Mouse (Mus musculus) urinary bladder, postnatal 4 days (tissue): ENCODE results near the gene Rasgef1b.
A peak's percentile ranks its signal among the peaks of the same experiment; 100 is the strongest.

ENCODE experiments used
- DNase-seq, 2 experiments: peaks; one replicate each; pipeline ENCODE4 v3.0.0; 2021 to 2022; ENCODE audit warnings: low spot score in 2 of 2

The Rasgef1b gene

DNA sequence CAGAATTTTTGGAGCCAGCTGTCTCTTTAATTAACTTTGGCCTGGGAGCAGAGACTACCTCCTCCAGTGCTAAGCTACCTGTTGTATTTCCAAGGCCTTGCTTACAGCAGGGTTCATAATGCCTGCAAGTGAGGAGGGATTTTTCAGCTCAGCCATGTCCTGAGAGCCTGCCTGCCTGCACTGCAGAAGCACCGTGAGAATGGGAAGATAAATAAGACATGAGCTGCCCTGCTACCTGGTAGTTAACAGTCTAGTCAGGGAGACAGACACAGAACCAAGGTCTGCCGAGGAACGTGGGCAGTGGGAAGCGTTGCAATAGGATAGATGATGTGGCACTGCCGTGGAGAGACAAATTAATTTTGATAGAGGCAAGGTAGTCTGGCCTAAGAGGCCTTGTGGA is 277.4 kb downstream of the Rasgef1b start:
- no peak for DNase-seq

DNA sequence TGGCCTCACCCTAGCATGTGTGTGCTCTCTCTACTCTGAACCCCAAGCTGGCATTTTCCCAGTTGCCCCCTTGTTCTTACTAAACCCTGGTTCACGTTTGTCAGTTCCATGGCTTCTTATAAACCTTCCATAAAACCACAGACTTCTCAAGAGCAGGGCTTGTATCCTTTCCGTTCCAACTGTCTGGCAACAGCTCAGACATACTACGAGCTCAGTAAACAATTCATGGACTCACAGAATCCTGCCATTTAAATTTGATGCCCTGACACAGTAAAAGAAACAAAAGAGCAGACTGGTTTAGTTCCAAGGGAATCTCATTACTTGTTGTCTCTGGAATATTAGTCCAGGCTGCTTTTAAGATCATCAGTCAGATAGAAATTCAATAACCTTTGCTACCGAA is 277.9 kb downstream of the Rasgef1b start:
- no peak for DNase-seq

DNA sequence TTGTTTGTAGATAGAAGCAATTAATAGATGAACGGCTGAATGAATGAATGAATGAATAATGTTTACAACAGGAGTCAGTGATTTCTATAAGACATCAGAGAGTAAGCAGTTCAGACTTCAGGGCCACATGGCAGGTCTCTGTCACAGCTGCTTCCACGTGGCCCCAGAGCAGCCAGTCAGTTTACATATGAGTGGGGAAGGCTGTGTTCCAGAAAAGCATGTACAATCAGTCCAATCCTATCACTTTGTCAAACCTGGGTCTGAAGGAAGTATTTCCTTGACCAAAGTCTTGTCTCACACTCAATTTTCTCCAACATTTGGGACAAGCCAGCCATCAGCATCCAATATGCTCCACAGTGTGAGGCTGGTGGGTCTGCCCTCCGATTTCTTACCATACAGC is 278.4 kb downstream of the Rasgef1b start:
- DNase-seq: peak in 1 of 2 experiments; percentile 29

DNA sequence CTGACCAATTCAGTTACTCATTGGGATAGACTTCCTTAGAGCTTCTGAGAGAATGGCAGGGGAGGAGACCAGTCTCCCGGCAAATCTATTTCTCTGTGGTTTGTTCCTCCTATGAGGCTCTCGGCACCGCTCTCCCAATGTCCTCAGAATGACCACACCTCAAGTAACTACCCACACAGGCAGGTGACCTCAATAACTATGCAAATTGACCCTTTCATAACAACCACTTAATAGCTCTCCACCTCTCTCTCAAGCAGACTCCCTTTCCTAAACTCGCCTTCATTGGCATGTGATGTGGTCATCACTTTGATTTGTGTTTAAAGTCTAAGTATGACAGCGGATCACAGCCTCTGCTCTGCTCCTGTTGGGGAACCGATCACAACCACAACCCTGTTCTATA is 281.4 kb downstream of the Rasgef1b start:
- DNase-seq: no peak

DNA sequence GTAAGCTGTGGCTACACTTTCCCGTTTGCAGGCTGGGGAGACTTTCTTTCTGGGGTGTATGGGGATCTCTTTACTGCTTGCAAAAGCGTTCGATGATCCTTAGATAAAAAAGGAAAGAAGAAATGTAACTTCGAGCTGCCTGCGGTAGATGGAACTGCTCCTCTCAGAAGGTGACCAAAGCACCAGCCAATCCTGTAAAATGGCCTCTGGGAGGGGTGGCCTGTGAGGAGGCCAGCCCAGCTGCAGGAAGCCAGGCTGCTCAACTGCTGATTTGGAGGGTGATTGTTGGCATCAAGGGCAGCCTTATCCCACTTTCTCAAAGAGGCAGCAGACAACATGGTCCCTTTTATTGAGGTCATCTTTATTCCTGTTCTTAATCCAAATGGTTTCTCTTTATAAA is 283.6 kb downstream of the Rasgef1b start:
- peak in 1 of 2 experiments; percentile 53 for DNase-seq

DNA sequence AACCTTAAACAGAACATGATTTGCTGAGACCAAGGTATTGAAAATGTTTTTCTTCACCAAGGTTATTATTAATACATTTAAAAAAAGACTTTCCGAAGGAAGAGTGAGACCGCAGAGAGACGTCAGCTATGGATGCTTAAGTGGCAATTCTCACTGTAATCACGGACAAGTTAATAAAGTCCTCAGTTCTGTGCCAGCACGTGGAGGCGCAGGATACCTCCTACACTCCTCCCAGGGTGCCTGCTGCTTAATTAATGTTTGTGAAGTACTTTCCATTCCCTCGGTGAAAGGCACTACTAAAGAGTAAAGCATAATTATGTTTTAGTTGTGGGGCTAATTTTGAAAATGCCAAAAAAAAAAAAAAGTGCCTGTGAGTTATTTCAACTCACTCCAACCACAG is 284.1 kb downstream of the Rasgef1b start:
- DNase-seq: no peak

DNA sequence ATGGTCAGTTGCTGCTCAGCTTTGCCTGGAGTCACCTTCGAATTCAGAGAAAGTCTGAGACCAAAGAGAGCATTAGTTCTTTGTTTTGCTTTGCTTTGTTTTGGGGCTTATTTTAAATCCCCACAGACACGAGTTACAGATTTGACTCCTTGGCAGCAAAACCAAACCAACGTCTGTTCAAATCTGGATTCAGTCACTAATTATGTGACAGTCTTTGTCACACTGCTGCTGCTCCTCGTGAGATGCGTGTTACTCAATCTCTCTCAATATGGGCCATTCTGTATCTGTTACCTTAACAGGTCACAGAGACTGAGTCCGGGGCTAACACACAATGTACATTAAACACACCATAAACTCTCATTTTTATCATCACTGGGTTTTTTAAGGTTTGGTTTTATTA is 288.8 kb downstream of the Rasgef1b start:
- DNase-seq: no peak

DNA sequence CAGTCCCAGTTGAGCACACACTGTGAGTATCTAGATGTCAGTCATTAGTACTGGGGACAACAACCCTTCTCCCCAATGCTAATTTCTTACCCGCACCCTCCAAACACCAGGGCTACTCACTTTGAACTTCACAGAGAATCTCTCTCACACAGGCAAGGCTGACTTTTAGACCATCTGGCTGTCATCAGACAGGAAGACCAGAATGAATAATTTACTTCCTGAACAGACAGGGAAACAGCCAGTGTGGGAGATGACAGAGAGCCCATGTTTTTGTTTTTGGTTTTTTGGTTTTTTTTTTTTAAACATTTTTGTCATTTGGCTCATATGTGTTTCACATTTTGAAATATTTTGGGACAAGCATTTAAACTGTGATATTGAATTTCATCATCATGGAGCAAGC is 290.3 kb downstream of the Rasgef1b start:
- no peak for DNase-seq

DNA sequence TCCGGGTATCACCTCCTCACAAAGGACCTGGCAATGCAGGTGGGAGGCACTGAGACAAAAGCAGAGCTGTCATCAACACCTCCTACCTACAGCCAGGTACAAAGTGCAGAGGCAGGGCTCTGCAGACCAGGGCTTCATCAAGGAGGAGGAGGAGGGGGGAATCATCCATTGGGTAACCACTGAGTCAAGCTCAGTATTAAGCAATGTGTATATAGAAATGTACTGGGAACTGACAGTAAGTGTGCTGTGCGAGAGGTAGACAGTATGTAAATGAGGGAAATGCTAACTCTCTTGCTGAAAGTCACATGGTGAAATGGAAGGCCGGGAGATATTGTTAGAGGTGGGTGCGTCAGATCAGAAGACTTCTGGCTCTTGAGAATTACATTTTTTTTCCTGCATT is 294.6 kb downstream of the Rasgef1b start:
- DNase-seq: no peak

DNA sequence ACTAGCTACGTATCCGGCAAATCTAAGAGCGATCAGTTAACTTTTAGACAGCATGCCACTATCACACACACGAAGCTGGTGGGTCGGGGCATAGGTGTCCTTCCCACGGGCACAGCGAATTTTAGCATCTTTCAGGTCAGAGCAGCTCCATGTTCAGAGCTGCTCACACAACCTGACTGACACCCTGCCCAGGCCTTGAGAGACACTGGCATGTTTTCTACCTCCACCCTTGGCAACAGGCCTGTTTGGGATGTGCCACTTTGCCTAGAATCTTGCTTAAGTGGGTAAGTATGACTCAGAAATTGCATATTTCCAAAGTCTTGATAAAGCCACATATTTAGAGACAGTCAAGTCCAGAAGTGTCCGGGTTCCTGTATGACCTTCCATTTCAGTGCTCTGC is 296.4 kb downstream of the Rasgef1b start:
- no peak for DNase-seq

DNA sequence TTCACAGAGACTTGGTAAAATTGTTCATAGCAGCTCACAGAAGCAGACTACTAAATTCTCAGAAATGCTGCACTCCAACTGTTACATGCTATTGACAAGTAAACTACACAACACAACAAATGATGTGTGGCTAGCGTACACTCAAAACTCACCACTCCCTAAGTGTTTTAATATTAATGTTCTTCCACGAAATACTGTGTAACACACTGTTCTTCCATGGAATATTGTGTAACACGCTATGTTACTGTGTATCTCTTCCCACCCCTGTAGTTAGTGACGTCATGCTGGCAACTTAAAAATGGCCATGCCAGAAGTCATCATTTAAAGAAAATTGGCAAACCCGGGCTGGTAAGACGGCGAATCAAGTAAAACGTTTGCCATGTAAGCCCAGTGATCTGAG is 299.6 kb downstream of the Rasgef1b start:
- DNase-seq: no peak

DNA sequence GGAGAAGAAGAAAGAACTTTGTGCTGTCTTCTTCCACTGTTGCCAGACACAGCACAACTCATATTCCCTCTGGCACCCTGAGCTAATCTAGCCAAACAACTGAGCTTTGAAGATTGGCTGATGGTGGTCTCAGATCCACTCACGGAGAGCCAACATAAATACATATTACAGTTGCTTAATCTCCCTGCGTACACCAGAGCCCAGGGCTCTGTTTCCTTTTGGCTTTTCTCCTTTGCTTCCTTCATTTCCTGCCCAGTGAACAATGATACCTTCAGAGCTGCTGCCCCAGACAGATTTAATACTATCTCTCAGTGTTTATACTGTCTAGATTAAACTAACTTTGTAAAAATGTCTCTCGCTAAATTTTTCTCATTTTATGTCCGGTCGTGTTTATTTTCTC is 300.2 kb downstream of the Rasgef1b start:
- no peak for DNase-seq

DNA sequence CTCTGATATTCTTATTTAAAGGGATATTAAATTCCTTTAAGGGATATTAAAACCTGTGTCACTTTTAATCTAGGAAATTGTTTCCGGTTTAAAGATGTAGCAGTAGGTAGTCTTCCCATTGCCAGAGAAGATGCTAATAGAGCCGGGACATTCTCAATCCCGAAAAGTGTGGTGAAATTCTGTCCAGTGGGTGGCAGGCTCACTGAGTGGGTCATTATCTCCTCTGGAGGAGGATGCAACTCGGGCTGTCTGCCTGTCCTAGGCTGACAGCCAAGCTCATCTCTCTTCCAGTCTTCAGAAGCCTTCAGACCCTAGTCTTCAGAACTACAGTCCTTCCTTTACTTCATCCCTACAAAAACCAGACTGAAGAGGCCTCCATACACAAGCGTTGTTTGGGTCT is 305.6 kb downstream of the Rasgef1b start:
- DNase-seq: no peak

DNA sequence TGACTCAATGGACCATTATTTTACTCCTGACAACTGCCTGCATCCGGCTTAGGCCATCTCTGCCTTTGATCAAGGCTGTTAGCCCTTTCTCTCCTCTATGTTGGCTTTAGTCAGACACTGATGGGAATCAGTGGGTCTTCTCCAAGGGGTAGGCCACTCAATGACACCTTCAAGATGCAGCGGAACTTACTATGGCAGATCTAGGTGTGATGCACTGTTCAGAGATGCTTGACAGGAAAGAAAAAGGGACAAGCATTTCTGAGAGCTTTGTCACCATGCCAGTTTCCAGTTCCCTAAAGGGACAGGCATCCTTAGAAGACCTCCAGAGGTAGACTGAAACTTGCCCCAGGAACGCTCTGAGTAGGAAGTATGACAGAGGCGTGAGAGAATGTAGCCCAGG is 306.0 kb downstream of the Rasgef1b start:
- DNase-seq: no peak

DNA sequence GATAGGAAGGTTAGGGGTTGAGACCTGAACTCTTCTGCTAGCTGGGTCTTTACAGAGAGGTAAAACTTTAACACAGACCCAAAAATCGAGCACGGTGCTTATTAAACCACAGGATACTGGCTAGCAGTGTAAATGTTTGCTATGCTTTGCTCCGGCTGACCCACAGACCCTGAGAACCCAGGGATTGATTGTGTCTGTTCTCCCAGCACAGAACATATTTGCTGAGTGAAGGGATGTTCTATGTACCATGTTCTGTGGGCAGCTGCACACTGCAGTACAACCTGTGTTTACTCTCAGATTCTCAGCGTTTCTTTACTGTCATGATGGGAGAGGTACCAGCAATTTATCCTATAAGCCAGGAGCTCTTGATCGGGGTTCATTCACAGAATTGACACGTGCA is 306.8 kb downstream of the Rasgef1b start:
- no peak for DNase-seq

DNA sequence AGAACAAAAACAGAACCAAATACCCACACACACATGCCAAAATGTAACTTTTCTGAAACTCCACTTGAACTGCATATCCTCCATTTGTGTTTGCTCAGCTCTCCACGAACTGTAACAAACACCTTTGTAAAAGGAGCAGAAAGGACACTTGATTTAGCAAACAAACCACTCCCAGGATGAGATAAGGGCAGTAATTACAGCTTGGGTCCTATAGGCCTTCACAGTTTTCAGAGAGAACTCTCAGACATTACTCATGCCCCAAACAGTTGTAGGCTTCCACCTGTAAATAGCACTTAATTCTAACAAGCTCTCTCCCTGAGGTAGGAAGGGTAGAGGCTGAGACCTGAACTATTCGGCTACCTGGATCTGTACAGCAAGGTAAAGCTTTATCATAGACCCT is 309.0 kb downstream of the Rasgef1b start:
- DNase-seq: no peak

DNA sequence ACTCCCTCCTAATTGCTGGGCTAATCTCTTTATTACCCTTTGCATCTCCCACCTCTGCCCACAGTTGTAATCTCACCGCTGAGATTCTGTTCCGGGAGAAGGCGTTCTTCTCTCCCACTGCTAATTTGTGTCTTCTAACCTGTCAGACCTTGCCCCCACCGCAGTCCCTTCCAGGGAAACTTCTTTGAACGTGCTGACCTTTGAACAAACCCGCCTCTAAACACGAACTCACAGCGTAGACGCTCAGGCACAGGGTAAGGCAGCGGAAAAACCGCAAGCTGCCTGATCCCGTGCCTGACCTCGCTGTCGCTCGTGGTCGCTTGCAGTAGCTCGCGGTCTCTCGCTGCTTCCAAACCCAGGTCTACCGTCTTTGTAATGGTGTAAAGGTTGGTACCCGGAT is 312.0 kb downstream of the Rasgef1b start:
- no peak for DNase-seq

DNA sequence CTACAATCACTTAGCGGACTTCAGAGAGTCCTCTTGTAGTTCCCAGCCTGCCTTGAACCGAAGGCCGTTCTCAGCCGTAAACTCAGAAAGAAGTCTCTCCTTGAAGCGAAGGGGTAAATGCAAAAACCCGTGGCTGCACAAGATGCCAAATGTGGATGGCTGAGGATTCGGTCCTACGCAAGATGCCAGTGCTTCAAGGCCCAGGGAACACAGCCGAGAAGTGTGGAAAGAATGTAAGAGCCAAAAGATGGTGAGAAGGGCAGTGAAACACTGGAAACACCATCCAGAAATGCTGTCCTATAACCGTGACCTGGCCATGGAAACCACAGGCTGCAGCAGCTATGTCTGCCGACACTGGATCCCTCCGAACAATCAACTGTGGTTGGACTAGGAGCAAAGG is 313.2 kb downstream of the Rasgef1b start:
- DNase-seq: no peak

DNA sequence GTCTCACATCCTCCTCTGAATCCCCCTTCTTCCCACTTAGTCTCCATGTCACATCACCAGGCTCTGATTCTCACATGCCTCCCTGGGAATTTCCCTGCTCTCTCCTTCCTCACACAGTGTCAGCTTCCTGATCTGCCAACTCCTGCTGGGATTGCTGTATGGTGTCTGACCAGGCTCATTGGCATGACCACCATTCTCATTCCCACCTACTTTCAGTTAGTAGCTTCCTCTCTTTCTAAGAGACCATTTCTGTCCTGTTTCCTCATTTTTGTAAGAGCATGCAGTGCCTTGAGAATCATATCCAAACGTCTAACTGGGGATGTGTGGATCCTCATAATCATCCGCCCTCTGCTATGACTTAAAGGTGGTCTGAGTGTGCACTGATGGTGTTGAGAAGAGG is 313.8 kb downstream of the Rasgef1b start:
- no peak for DNase-seq

DNA sequence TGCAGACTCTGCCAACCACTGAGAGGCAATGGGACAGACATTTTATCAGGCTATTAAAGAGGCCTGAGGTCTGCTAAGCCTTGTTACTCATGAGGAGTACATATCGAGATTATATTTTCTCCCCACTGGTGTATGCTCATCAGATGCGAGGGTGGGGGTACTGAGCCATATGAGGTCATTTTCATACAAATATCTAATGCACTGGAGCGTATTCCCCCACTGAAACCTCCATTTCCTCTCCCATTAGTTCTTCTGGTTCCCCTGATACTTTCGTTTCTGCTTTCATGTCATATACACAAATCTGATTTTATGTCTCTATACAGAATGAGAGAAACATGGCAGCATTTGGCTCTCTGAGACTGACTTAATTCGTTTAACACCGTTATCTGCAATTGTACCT is 314.6 kb downstream of the Rasgef1b start:
- DNase-seq: no peak

DNA sequence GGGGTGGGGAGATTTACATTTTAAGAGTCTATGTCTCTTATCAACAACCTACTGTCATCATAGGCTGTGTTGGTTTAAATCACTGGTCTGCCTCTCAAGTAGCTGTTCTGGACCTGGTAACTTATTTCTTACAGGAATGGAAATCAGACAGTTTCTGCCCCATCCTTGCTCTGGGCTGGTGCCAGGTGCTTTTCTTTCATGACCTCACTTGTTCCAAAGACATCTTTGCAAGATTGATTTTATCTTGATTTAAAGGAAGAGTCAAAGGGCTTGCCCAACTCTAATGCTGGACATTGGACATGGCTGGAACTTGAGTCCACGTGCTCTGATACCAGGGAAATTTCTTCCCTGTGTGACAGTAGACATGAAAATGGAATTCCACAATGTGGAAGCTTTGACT is 315.0 kb downstream of the Rasgef1b start:
- DNase-seq: no peak

DNA sequence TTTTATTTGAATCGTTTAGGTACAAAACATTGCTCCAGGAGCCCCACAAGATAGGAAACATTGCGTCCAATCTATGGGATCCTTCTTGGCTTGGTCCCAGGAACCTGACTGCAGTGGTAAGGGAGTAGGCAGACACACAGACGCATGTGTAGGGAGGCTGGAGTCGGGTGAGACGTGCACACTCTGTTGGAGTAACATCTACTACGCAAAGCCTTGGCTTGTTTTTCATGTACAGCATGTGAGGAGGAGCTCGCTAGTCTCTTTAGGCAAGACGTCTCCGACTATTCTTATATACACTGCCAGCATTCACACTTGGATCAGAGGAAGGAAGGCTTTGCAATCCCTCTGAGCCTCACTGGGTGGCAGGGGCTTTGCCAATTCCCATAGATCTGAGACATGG is 315.5 kb downstream of the Rasgef1b start:
- no peak for DNase-seq

DNA sequence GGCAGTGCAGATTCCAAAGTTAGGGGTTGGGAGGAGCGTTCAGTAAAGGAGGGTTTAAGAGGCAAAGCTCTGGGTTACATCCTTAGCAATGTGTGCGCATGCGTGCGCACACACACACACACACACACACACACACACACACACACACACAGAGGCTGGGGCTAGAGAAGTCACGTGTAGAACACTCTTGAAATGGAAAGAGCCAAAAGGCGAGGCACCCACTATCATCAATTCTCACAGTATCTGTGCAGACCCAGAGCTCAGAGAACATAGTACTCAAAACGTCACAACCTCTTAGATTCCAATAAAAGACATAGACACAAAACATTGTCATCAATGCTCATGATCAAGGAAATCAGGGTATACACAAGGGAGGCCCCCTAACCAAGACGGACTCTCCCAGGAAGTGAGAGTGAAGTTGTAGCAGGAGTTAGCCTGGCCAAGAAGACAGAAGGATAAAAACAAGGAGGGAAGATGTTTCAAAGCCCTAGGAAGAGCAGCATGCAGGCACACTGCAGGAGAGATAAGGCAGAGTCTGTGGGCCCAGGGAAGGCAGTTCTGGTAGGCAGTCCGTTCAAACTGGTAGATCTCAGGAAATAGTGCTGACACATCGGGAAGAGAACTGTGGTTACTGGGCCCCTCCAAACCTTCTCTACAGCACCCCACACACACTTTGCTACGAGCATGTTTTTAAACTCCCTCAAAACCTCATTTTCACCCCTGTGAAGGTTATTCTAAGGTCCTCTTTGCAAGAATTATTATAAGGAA is 324.3 kb downstream of the Rasgef1b start:
- no peak for DNase-seq

DNA sequence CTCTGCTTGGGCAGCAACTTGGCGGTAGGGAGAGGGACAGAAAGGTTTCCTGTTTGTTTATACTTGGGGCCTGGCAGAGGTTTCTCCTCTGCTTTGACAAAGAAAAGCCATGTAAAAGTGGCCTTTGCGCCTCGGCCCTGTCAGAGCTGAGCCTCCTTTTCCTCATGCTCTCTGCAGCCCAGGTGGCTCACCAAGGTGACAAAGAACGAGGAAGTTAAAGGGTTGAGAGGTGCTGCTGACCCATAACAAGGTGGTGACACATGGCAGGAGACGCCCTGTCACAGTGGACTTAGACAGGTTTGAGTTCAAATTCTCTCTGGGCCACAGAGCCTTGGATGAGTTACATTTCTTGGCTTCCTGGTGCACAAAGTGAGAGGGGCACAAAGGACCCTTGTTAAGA is 325.5 kb downstream of the Rasgef1b start:
- DNase-seq: no peak
